ENCODE assay signal across 14 mouse cellular contexts in genomic region chr2:179481363-179481762, GRCm38 (mm10).
"Had no signal": no experiment of that assay in that cellular context is flagged by ENCODE, and none has a peak within 500 bp of the region (broad histone marks: within the 10 kb centered on the region; RNA-seq: fewer than 3 reads in every experiment).

No protein-coding gene starts in this region.

- H3K36me3 ChIP-seq: kidney, embryonic 15.5 days; limb, embryonic 15.5 days; liver, embryonic 12.5 days; midbrain, embryonic 15.5 days had no signal

- ATAC-seq: intestine, embryonic 16.5 days; liver, embryonic 12.5 days had no signal

- H3K27ac ChIP-seq: kidney, embryonic 15.5 days; left cerebral cortex, adult 2 months; limb, embryonic 15.5 days; liver, embryonic 12.5 days; stomach, postnatal 0 days had no signal

- DNase-seq: kidney, adult 2 months; kidney, postnatal 14 days; lung, embryonic 14.5 days; lung, postnatal 10 days; lung, postnatal 4 days; thymus, postnatal 4 days had no signal

- H3K4me3 ChIP-seq: kidney, embryonic 15.5 days; left cerebral cortex, adult 2 months; limb, embryonic 15.5 days; liver, embryonic 12.5 days; megakaryocyte, embryonic 14.5 days; midbrain, embryonic 15.5 days had no signal

- H3K27me3 ChIP-seq: kidney, embryonic 15.5 days; limb, embryonic 15.5 days; liver, embryonic 12.5 days; megakaryocyte, embryonic 14.5 days; midbrain, embryonic 15.5 days had no signal

- H3K9me3 ChIP-seq: kidney, embryonic 15.5 days; limb, embryonic 15.5 days; midbrain, embryonic 15.5 days had no signal

- H3K9ac ChIP-seq: kidney, embryonic 15.5 days; limb, embryonic 15.5 days; liver, embryonic 12.5 days; lung, embryonic 14.5 days; midbrain, embryonic 15.5 days had no signal

- H3K4me1 ChIP-seq: kidney, embryonic 15.5 days; limb, embryonic 15.5 days; liver, embryonic 12.5 days; megakaryocyte, embryonic 14.5 days had no signal

- H3K4me2 ChIP-seq: kidney, embryonic 15.5 days; limb, embryonic 15.5 days; liver, embryonic 12.5 days; lung, embryonic 14.5 days; midbrain, embryonic 15.5 days had no signal
